Mouse (Mus musculus): ENCODE data around the gene Pirt. TPM values are rescaled to one million over a fixed set of nuclear protein-coding genes. Genes with fewer than 3 reads are reported as not detected.

Gene Pirt
- total RNA-seq (2021), result 10 to 100 TPM in 1 of 2 experiments, 1 to 10 TPM in 1; 4.6 to 13.9 TPM

- peak in 1 of 2 experiments; percentile 14 for DNase-seq
- intact Hi-C loops (cut with DNase I), result loop anchor here (5.0 kb wide), 1 partner anchor 50 kb away; no protein-coding TSS in a partner anchor
Observed at GRCm38 (mm10) chr11:66911811-66912210, at the start of gene Pirt. Gene Pirt (plus strand): TSS chr11:66911981.

- peak; percentile 2 for DNase-seq
- intact Hi-C loops (cut with DNase I), result loop anchor here (1.0 to 5.0 kb wide), 4 partner anchors 258 to 1049 kb away; no protein-coding TSS in a partner anchor
Observed at GRCm38 (mm10) chr11:66871701-66872100, 40.1 kb upstream of the Pirt start.

GRCm38 (mm10) chr11:66872773-66873470, 38.9 kb upstream of the Pirt start:
- intact Hi-C loops (cut with DNase I), result loop anchor here (5.0 kb wide), 2 partner anchors 966 to 1051 kb away; no protein-coding TSS in a partner anchor
- no peak for DNase-seq

- intact Hi-C loops (cut with DNase I), result no loop called here
- DNase-seq, result peak in 1 of 2 experiments; percentile 10
Observed at GRCm38 (mm10) chr11:66881291-66881690, 30.5 kb upstream of the Pirt start.

GRCm38 (mm10) chr11:66882224-66883040, 29.3 kb upstream of the Pirt start:
- intact Hi-C loops (cut with DNase I), result no loop called here
- peak in 1 of 2 experiments; percentile 28 for DNase-seq

DNA sequence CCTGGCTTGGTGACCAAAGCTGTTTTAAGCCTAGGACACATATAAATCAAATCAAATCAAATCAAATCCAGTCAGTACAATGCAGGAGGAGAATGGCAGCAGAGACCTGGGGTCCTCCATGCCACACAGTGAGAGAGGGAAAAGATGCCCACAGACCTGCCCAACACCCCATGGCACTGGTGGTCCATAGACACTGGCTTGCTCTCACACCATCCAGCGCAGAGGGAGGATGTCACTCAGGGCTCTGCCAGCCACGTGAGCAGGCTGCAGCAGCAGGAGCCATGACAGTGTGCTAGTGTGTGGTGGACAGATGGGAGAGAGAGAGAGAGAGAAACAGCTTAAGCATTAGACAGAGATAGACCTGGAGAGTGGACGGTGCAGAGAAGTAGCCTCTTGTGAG, 19.2 kb upstream of the Pirt start:
- intact Hi-C loops (cut with DNase I), result no loop called here
- DNase-seq, result no peak

DNA sequence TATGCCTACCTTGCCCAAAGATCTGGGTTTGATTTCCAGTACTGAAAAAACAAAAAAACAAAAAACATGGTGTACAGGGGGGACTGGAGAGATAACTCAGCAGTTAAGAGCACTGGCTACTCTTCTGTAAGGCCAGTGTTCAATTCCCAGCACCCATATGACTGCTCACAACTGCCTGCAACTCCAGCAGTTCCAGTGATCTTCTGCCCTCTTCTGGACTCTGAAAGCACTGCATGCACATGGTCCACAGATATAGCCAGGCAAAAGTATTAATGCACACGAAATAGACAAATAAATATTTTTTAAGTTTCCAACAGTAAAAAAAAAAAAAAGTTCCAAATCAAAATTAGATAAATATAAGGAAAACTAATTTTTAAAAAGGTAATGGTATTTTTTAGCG, 13.0 kb upstream of the Pirt start:
- DNase-seq, result no peak
- intact Hi-C loops (cut with DNase I), result no loop called here

DNA sequence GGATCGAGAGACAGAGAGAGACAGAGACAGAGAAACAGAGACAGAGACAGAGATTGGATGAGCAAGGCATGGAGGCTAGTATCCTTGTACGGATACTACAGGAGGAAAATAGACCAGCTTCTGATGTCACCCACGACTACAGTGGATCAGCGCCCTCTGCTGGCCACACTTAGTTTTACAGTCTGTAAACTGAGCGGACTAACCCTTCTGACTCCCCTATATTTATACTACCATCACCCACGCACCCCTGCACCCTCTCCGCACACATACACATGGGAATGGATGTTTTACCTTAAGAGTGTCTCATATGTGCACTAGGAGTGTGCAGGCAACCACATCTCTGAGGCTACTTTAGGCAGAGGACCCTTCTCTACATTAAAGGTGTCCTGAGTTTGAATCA, 12.4 kb upstream of the Pirt start:
- peak; percentile 67 to 70 for DNase-seq
- intact Hi-C loops (cut with DNase I), result no loop called here

DNA sequence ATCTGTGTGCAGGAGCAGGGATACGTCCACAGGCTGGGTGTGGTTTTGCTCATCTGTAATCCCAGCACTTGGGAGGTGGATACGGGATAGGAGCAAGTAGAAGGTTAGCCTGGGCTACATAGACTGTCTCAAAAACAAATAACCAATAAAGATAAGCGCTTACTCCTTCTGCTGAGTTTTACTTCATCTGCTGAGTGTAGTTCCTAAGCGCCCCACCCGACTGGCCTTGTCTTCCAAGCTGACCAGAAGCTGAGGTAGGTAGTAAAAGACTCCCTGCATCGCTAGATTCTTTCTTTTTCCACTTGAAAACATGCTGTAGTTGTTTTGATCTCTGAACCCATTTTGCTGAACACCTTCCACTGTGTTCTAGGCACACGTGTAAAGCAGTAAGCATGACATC, 9.0 kb upstream of the Pirt start:
- intact Hi-C loops (cut with DNase I), result no loop called here

GRCm38 (mm10) chr11:66905617-66906384, 6.0 kb upstream of the Pirt start:
- intact Hi-C loops (cut with DNase I), result loop anchor here (1.0 to 2.0 kb wide), 3 partner anchors 80 to 179 kb away; no protein-coding TSS in a partner anchor
- DNase-seq, result peak; percentile 66 to 74

More for the DNA sequence above, 9.0 kb upstream of the Pirt start:
- no peak for DNase-seq

DNA sequence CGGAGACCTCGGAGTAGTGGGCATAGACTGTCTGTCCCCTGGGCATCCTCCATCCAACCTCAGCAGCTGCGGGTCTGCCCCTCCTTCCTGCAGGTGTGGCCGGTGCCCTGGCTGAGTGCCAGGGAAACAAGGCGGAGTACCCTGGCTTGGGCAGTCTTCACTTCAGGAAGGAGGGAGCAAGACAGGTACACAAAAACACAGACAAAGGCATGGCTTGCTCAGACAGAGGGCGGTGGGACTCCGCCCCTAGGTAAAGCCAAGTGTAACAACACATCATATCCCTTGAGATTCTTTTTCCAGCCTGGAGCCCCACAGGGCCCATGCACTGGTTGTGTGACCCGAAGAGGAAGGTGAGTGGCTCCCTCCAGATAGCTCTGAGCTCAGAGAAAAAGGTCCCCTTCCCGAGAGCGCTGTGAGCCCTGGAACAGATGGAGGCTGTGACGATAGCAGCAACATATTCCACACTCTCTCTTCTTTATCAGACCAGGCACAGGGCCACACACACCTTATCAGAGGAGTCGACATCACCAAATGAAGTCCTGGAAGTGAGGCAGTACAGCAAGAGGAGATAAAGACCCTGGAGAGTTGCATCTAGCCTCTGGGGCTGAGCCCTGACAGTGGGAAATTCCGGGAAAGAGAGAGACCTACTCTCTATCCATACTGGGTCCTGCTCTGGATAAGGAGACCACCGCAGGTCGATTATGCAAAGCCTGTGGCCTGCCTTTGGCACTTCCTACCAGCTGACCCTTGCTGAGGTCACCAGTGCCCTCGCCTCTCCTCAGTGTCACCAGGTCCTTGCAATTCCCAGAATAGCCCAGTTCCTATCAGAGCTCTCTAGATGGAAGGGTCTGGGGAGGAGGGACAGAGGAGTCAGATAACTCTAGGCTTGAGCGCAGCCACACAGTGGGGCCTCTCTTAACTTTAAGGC, 1.0 kb downstream of the Pirt start:
- intact Hi-C loops (cut with DNase I), result loop anchor here (5.0 kb wide), 1 partner anchor 50 kb away; no protein-coding TSS in a partner anchor
- peak; percentile 24 to 52 for DNase-seq

DNA sequence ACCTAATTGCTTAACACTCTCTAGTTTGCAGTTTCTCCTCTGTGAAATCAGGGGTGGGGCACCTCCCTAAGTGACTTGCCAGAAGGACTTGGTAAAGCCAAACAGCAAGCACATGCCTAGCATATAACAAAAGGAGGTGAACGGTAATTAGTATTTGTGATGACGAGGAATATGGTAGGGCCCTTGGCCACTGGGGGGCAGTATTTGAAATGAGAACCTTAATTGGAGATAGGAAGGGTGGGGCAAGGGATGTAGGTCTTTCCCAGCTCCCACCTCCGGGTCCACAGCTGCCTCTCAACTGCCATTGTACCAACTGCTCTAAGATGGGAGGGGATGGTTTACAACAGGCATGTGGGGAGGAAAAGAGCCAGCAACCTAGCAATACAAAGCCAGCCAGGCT, 2.5 kb downstream of the Pirt start:
- intact Hi-C loops (cut with DNase I), result loop anchor here (5.0 kb wide), 1 partner anchor 48 kb away; no protein-coding TSS in a partner anchor
- peak; percentile 44 to 49 for DNase-seq

- intact Hi-C loops (cut with DNase I), result no loop called here
Observed at GRCm38 (mm10) chr11:66920012-66920411, 8.2 kb downstream of the Pirt start.

DNA sequence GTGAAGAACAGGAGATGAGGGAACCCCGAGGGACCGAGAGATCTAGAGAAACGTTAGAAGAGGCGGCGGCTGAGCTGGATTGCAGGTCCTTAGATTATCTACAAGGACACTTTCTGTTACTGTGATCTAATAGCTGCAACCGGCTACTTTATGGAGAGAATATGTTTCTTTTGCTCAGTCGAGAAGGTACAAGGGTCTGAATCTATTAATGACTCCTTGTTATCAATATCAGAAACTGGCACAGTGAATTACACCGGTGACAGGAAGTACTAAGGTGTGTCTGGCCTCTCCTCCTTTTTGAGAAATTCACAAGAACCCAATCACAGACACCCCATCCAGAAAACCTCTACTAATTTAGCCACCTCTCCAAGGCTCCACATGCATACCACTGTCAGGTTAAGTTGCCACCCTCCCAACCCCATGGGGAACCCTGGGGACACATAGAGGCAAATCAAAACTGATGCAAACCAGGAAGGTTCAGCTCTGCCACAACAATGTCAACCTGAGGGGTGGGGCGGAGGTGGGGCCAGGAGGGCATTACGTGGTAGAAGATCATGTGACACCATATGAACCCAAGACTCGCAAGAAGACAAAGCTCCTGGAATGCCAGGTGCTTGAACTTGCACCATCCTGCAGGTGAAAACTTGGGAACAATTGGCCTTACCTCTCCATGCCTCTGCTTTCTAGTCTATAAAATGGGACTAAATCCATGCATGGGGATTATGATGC, 12.5 kb downstream of the Pirt start:
- intact Hi-C loops (cut with DNase I), result no loop called here
- no peak for DNase-seq

More at GRCm38 (mm10) chr11:66920012-66920411, 8.2 kb downstream of the Pirt start:
- no peak for DNase-seq

GRCm38 (mm10) chr11:66928311-66928710, 16.5 kb downstream of the Pirt start:
- DNase-seq, result no peak
- intact Hi-C loops (cut with DNase I), result no loop called here

DNA sequence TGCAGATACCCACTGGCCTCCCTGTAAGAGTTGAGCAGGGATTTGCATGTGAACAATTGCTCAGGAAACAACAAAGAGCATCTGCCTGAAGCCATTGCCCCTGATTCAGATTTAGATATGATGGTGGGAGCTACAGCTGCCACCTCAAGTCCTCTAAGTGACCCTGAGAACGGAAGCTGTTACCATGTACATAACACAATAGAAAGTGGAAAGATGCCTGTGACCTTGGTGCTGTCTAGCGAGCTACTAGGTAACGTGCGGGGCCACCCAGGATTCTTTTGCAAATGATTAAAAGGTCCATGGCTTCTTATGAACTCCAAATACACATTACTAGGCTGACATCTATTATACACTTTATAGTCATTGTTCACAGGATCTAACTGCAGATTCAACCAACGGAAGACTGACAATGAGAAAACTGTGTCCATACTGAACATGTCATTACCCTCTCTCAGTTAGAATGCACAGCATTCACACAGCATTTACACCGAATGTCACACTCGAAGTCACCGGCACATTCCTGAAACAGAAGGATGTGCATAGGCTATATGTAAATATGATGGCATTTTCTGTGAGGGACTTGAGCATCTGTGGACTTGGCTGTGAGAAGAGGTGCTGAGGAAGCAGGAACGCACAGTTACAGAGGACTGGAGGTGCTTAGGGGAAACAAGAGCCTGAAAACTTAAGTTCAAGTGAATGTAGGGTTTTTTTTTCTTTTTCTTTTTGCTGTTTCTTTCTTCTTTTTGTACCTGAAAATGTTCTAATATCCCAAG, 21.2 kb downstream of the Pirt start:
- intact Hi-C loops (cut with DNase I), result no loop called here
- no peak for DNase-seq

GRCm38 (mm10) chr11:66934428-66935173, 22.8 kb downstream of the Pirt start:
- no peak for DNase-seq
- intact Hi-C loops (cut with DNase I), result no loop called here

Data from heart, postnatal 36 days (tissue).